Mouse (Mus musculus) c-Kit-positive CD71-positive TER-119-positive erythroid progenitor cells, embryonic 14.5 days (primary cell): ENCODE results near the gene Lrch3.
"Not testable (repeated sequence)": the region's sequence is repeated elsewhere in the genome, so short reads cannot be mapped to it uniquely, and the experiment has no call there.

Experiments used
- DNase-seq: peaks from one replicate; pipeline ENCODE4 v3.0.0-alpha.2; 2013; ENCODE audit warnings: low spot score

Lrch3 gene

GRCm38 (mm10) chr16:32915292-32916068 is 1.6 kb downstream of the Lrch3 start:
- peak; percentile 26 for DNase-seq

- not testable (repeated sequence) for DNase-seq
These were observed 12.7 kb downstream of the Lrch3 start for GRCm38 (mm10) chr16:32926629-32927028.

GRCm38 (mm10) chr16:32927044-32927443 is 13.1 kb downstream of the Lrch3 start:
- DNase-seq = no peak

- DNase-seq = no peak
These were observed 16.0 kb downstream of the Lrch3 start for GRCm38 (mm10) chr16:32929918-32930317.

- DNase-seq = no peak
These were observed 20.6 kb downstream of the Lrch3 start for GRCm38 (mm10) chr16:32934470-32934869.

- DNase-seq = no peak
These were observed 21.2 kb downstream of the Lrch3 start for GRCm38 (mm10) chr16:32935088-32935487.

- no peak for DNase-seq
These were observed 23.5 kb downstream of the Lrch3 start for GRCm38 (mm10) chr16:32937358-32937757.

- DNase-seq = not testable (repeated sequence)
These were observed 25.4 kb downstream of the Lrch3 start for GRCm38 (mm10) chr16:32939301-32939700.

GRCm38 (mm10) chr16:32939716-32940115 is 25.8 kb downstream of the Lrch3 start:
- DNase-seq = not testable (repeated sequence)

- DNase-seq = not testable (repeated sequence)
These were observed 27.3 kb downstream of the Lrch3 start for GRCm38 (mm10) chr16:32941226-32941625.

- DNase-seq = no peak
These were observed 28.8 kb downstream of the Lrch3 start for GRCm38 (mm10) chr16:32942694-32943093.

GRCm38 (mm10) chr16:32945379-32945778 is 31.5 kb downstream of the Lrch3 start:
- no peak for DNase-seq

GRCm38 (mm10) chr16:32948016-32948415 is 34.1 kb downstream of the Lrch3 start:
- no peak for DNase-seq

- DNase-seq = no peak
These were observed 34.8 kb downstream of the Lrch3 start for GRCm38 (mm10) chr16:32948656-32949055.

GRCm38 (mm10) chr16:32949281-32949680 is 35.4 kb downstream of the Lrch3 start:
- DNase-seq = no peak

GRCm38 (mm10) chr16:32951074-32951473 is 37.2 kb downstream of the Lrch3 start:
- DNase-seq = peak; percentile 10

GRCm38 (mm10) chr16:32953806-32954205 is 39.9 kb downstream of the Lrch3 start:
- DNase-seq = no peak

GRCm38 (mm10) chr16:32954304-32954703 is 40.4 kb downstream of the Lrch3 start:
- no peak for DNase-seq

- DNase-seq = no peak
These were observed 43.0 kb downstream of the Lrch3 start for GRCm38 (mm10) chr16:32956889-32957288.

GRCm38 (mm10) chr16:32972535-32972934 is 58.6 kb downstream of the Lrch3 start:
- no peak for DNase-seq

- no peak for DNase-seq
These were observed 59.1 kb downstream of the Lrch3 start for GRCm38 (mm10) chr16:32973047-32973446.

GRCm38 (mm10) chr16:32980227-32980626 is 66.3 kb downstream of the Lrch3 start:
- no peak for DNase-seq

- no peak for DNase-seq
These were observed 67.5 kb downstream of the Lrch3 start for GRCm38 (mm10) chr16:32981405-32981804.

GRCm38 (mm10) chr16:32984631-32985030 is 70.7 kb downstream of the Lrch3 start:
- DNase-seq = no peak
